18 mouse cellular contexts compared by ENCODE assay signal in the genomic region with DNA sequence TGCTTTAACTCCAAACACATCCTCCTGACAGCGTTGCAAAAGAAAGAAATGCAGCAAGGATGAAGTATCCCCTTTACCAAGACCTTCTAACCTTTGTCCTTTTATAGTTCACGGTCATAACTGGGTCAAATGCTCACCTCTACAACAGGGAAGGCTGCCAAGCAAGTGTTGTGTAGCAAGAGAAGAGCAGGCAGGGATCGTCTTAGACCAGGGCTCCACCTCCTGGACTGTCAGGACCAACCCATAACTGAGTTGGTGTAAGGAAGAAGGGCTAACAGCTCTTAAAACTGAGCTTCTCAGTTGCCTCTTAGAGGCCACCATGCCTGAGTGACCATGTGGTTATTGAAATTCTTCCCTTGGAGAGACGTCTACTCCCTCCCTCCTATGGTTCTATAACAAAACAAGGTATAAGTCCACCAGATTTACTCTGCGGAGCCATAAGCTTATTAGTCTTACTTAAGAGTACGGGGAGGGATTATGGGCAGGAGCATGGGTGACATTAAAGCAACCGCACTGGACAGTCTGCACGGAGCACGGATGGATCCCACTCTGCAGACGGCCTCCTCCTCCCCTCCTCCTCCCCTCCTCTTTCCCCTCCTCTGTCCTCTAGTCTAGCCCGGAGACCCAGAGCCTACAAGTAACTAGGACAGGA. TPM values are rescaled to one million over a fixed set of nuclear protein-coding genes. Genes with fewer than 3 reads are reported as not detected.
DNase-seq lines count a peak whose midpoint lies in the region; ATAC-seq and TF ChIP-seq lines count a peak whose summit lies in the region.
"Had no signal": no experiment of that assay in that cellular context is flagged by ENCODE, and none has a peak within 500 bp of the region (broad histone marks: within the 10 kb centered on the region; RNA-seq: fewer than 3 reads in every experiment).

No protein-coding gene starts in this region.

- H3K9me3 ChIP-seq in forebrain, postnatal 0 days (ENCODE audit: low read length): no peaks in the 10 kb centered on the region
- H3K9me3 ChIP-seq in forebrain, embryonic 14.5 days (replicated peaks; ENCODE audit: control insufficient read depth, low read length): no peaks in the 10 kb centered on the region
- no peaks in the 10 kb centered on the region for H3K9me3 ChIP-seq in midbrain, postnatal 0 days (ENCODE audit: low read length)
- H3K9me3 ChIP-seq in midbrain, embryonic 13.5 days: no peaks in the 10 kb centered on the region
- no peaks in the 10 kb centered on the region for H3K9me3 ChIP-seq in stomach, postnatal 0 days (ENCODE audit: control insufficient read depth, low read length)
- H3K9me3 ChIP-seq: forebrain, embryonic 10.5 days; hindbrain, embryonic 12.5 days; limb, embryonic 10.5 days; megakaryocyte, embryonic 14.5 days had no signal

- H3K9ac ChIP-seq in forebrain, postnatal 0 days: no peak overlapping the region
- H3K9ac ChIP-seq in forebrain, embryonic 14.5 days (ENCODE audit: low read length): no peak overlapping the region
- no peak overlapping the region for H3K9ac ChIP-seq in midbrain, postnatal 0 days (replicated peaks; ENCODE audit: low read length, poor library complexity, severe bottlenecking)
- no peak overlapping the region for H3K9ac ChIP-seq in midbrain, embryonic 13.5 days (replicated peaks)
- no peak overlapping the region for H3K9ac ChIP-seq in stomach, postnatal 0 days (ENCODE audit: low read length)
- H3K9ac ChIP-seq: hindbrain, embryonic 12.5 days had no signal

- no peak for DNase-seq in forebrain, postnatal 0 days
- no peak for DNase-seq in forebrain, embryonic 14.5 days (ENCODE audit: low spot score)
- peak; percentile 32 for DNase-seq in kidney, adult 9 months
- DNase-seq in kidney, postnatal 10 days: no peak
- no peak for DNase-seq in midbrain, postnatal 0 days (ENCODE audit: low spot score)
- no peak for DNase-seq in stomach, postnatal 0 days (ENCODE audit: low spot score)
- no peak for DNase-seq in frontal cortex, postnatal 14 days (ENCODE audit: low spot score in 2 of 2)
- DNase-seq: cerebellum, adult 2 months; gastrocnemius, postnatal 25 days; lung, adult 2 months; thymus, adult 2 months had no signal

- no peak overlapping the region for H3K4me2 ChIP-seq in forebrain, postnatal 0 days (ENCODE audit: low read depth)
- H3K4me2 ChIP-seq in forebrain, embryonic 14.5 days (ENCODE audit: low read length): no peak overlapping the region
- H3K4me2 ChIP-seq in midbrain, postnatal 0 days (ENCODE audit: low read depth, low read length, poor library complexity, severe bottlenecking): no peak overlapping the region
- H3K4me2 ChIP-seq in midbrain, embryonic 13.5 days (replicated peaks): no peak overlapping the region
- no peak overlapping the region for H3K4me2 ChIP-seq in stomach, postnatal 0 days (replicated peaks; ENCODE audit: low read depth)
- H3K4me2 ChIP-seq: hindbrain, embryonic 12.5 days; liver, embryonic 11.5 days had no signal

- H3K4me3 ChIP-seq in forebrain, postnatal 0 days (ENCODE audit: low read depth, low read length): no peak overlapping the region
- no peak overlapping the region for H3K4me3 ChIP-seq in forebrain, embryonic 14.5 days (ENCODE audit: low read depth, low read length)
- H3K4me3 ChIP-seq in midbrain, postnatal 0 days (ENCODE audit: low read depth, low read length): no peak overlapping the region
- H3K4me3 ChIP-seq in midbrain, embryonic 13.5 days (replicated peaks): no peak overlapping the region
- H3K4me3 ChIP-seq in stomach, postnatal 0 days (ENCODE audit: low read depth, low read length): no peak overlapping the region
- H3K4me3 ChIP-seq: forebrain, embryonic 10.5 days; hindbrain, embryonic 12.5 days; limb, embryonic 10.5 days; megakaryocyte, embryonic 14.5 days had no signal

- WGBS in forebrain, postnatal 0 days: 68% methylated on average over 11 of the region's 11 CpGs
- WGBS in forebrain, embryonic 14.5 days: 73% methylated on average over 11 of the region's 11 CpGs
- WGBS in midbrain, postnatal 0 days: 54% methylated on average over 11 of the region's 11 CpGs
- WGBS in midbrain, embryonic 13.5 days: 55% methylated on average over 11 of the region's 11 CpGs
- WGBS in stomach, postnatal 0 days: 58% methylated on average over 11 of the region's 11 CpGs

- no peaks in the 10 kb centered on the region for H3K4me1 ChIP-seq in forebrain, postnatal 0 days (ENCODE audit: insufficient read depth)
- no peaks in the 10 kb centered on the region for H3K4me1 ChIP-seq in forebrain, embryonic 14.5 days (ENCODE audit: control insufficient read depth, insufficient read depth, low read length)
- H3K4me1 ChIP-seq in midbrain, postnatal 0 days (ENCODE audit: insufficient read depth, low read length): peaks cover 3% of the 10 kb centered on the region; the same call in 1 of the 2 replicates
- H3K4me1 ChIP-seq in midbrain, embryonic 13.5 days (replicated peaks): no peaks in the 10 kb centered on the region
- no peaks in the 10 kb centered on the region for H3K4me1 ChIP-seq in stomach, postnatal 0 days (replicated peaks; ENCODE audit: control insufficient read depth, insufficient read depth)
- H3K4me1 ChIP-seq: hindbrain, embryonic 12.5 days; megakaryocyte, embryonic 14.5 days had no signal

- no peaks in the 10 kb centered on the region for H3K36me3 ChIP-seq in forebrain, postnatal 0 days (ENCODE audit: insufficient read depth)
- no peaks in the 10 kb centered on the region for H3K36me3 ChIP-seq in forebrain, embryonic 14.5 days (ENCODE audit: control insufficient read depth, insufficient read depth, low read length)
- H3K36me3 ChIP-seq in midbrain, postnatal 0 days (ENCODE audit: insufficient read depth, low read length): no peaks in the 10 kb centered on the region
- no peaks in the 10 kb centered on the region for H3K36me3 ChIP-seq in midbrain, embryonic 13.5 days
- H3K36me3 ChIP-seq in stomach, postnatal 0 days (ENCODE audit: control insufficient read depth, insufficient read depth, low read length): no peaks in the 10 kb centered on the region
- H3K36me3 ChIP-seq: forebrain, embryonic 10.5 days; hindbrain, embryonic 12.5 days; limb, embryonic 10.5 days had no signal

- 0 out of 2 replicates have a peak, but pooled peaks have one; percentile 2 for TF ChIP-seq CTCF in forebrain, postnatal 0 days (IDR thresholded peaks at IDR 0.05; ENCODE audit: low read depth)
- peak; percentile 19; the same call in 1 of the 2 replicates for TF ChIP-seq CTCF in midbrain, postnatal 0 days (IDR thresholded peaks at IDR 0.05)
- peak; percentile 33 for TF ChIP-seq CTCF in stomach, postnatal 0 days (IDR thresholded peaks at IDR 0.05; ENCODE audit: low read depth)

- ATAC-seq in forebrain, postnatal 0 days: no peak
- ATAC-seq in forebrain, embryonic 14.5 days: no peak
- no peak for ATAC-seq in midbrain, postnatal 0 days (ENCODE audit: low FRiP score)
- no peak for ATAC-seq in midbrain, embryonic 13.5 days
- peak; percentile 37 for ATAC-seq in stomach, postnatal 0 days (ENCODE audit: low FRiP score, low TSS enrichment)
- ATAC-seq: inflammation-experienced regulatory T-cells, adult 6 months had no signal

- no peak overlapping the region for H3K27ac ChIP-seq in forebrain, postnatal 0 days (ENCODE audit: low read depth, low read length)
- H3K27ac ChIP-seq in forebrain, embryonic 14.5 days (ENCODE audit: low read depth, low read length): no peak overlapping the region
- no peak overlapping the region for H3K27ac ChIP-seq in midbrain, postnatal 0 days (ENCODE audit: low read depth, low read length)
- H3K27ac ChIP-seq in midbrain, embryonic 13.5 days: no peak overlapping the region
- no peak overlapping the region for H3K27ac ChIP-seq in stomach, postnatal 0 days (replicated peaks)
- H3K27ac ChIP-seq: forebrain, embryonic 10.5 days; hindbrain, embryonic 12.5 days; limb, embryonic 10.5 days had no signal

- no peak for TF ChIP-seq EP300 in stomach, postnatal 0 days (optimal IDR thresholded peaks at IDR 0.05)

- no peaks in the 10 kb centered on the region for H3K27me3 ChIP-seq in forebrain, postnatal 0 days (ENCODE audit: insufficient read depth, low read length)
- H3K27me3 ChIP-seq in forebrain, embryonic 14.5 days (replicated peaks; ENCODE audit: control insufficient read depth, insufficient read depth, low read length): no peaks in the 10 kb centered on the region
- no peaks in the 10 kb centered on the region for H3K27me3 ChIP-seq in midbrain, postnatal 0 days (ENCODE audit: insufficient read depth, low read length)
- no peaks in the 10 kb centered on the region for H3K27me3 ChIP-seq in midbrain, embryonic 13.5 days
- H3K27me3 ChIP-seq in stomach, postnatal 0 days (ENCODE audit: control insufficient read depth, insufficient read depth, low read length): no peaks in the 10 kb centered on the region
- H3K27me3 ChIP-seq: hindbrain, embryonic 12.5 days had no signal

RNA-seq across cellular contexts. Expression of a gene that starts 13.2 kb away (rescaled TPM):
- 53.9 and 54.1 TPM in 2 replicates for total RNA-seq in forebrain, postnatal 0 days (2014; rRNA removed)
- polyA plus RNA-seq in forebrain, postnatal 0 days (2015; fragmentation: Nextera tagmentation; extraction: Ambion mirVana): 32.7 and 33.2 TPM in 2 replicates
- 8.9 and 10.7 TPM in 2 replicates for polyA plus RNA-seq in forebrain, embryonic 14.5 days (2014; fragmentation: Nextera tagmentation; extraction: Ambion mirVana)
- 57.0 and 60.6 TPM in 2 replicates for total RNA-seq in midbrain, postnatal 0 days (2014; rRNA removed)
- 37.3 and 38.9 TPM in 2 replicates for polyA plus RNA-seq in midbrain, postnatal 0 days (2015; fragmentation: Nextera tagmentation; extraction: Ambion mirVana)
- 12.6 and 14.3 TPM in 2 replicates for polyA plus RNA-seq in midbrain, embryonic 13.5 days (2015; fragmentation: Nextera tagmentation; extraction: Ambion mirVana)
- polyA plus RNA-seq in stomach, postnatal 0 days (2015; fragmentation: Nextera tagmentation; extraction: Ambion mirVana): 14.1 and 14.2 TPM in 2 replicates
